Mouse (Mus musculus) CH12.LX (cell line): Measurements from ENCODE around the gene Tssk4.

ENCODE experiments used
- CHD2 ChIP-seq: IDR thresholded peaks from 2 replicates; pipeline ENCODE4 v1.6.1; 2011; ENCODE audit warnings: low read length, improper control_type of control experiment
- CTCF ChIP-seq, 2 experiments: IDR thresholded peaks in 1 of 2; conservative IDR thresholded peaks in 1 of 2; 2 replicates each; pipeline ENCODE4 v1.5.1; 2011 to 2012; ENCODE audit warnings: low read depth in 2 of 2, low read length in 2 of 2, improper control_type of control experiment in 1 of 2, inconsistent platforms in 1 of 2, mild to moderate bottlenecking in 1 of 2, moderate library complexity in 1 of 2
- EP300 ChIP-seq: IDR thresholded peaks from 2 replicates; pipeline ENCODE4 v1.6.1; 2011; ENCODE audit warnings: low read length, improper control_type of control experiment
- MXI1 ChIP-seq: IDR thresholded peaks from 2 replicates; pipeline ENCODE4 v1.6.1; 2011; ENCODE audit warnings: mild to moderate bottlenecking, low read depth, low read length, improper control_type of control experiment
- POLR2A ChIP-seq: IDR thresholded peaks from 2 replicates; pipeline ENCODE4 v1.6.1; 2011; ENCODE audit warnings: low read depth, mild to moderate bottlenecking, improper control_type of control experiment, low read length
- ZC3H11A ChIP-seq: IDR thresholded peaks from 2 replicates; pipeline ENCODE4 v1.6.1; 2012; ENCODE audit warnings: low read depth, mild to moderate bottlenecking, inconsistent platforms, low read length, improper control_type of control experiment

DNA sequence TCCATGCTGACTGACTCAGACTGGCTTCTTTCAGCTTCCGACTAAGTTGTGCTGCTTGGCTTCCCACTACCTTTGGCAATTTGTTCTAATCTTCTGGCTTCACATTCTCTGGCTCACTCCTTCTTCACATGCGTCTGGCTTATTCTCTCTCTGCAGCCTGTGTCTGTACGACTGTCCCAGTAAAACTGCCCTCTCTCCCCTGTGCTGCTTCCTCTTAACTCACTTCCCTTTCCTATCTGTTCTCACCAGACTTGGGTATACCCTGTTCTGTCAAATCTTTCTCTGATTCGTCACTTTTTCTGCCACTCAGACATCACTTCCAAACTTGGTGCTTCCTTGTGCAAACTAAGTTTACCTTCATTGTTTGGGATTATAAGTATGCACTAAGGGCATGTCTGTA is 47.2 kb downstream of the Tssk4 start:
- TF ChIP-seq CTCF (conservative IDR thresholded peaks at IDR 0.05 in 1 of 2, IDR thresholded peaks at IDR 0.05 in 1 of 2; ENCODE audit: low read depth in 2 of 2, low read length in 2 of 2) (no peak), EP300 (no peak), POLR2A (no peak), MXI1 (no peak), ZC3H11A (no peak), CHD2 (no peak)
